Mouse (Mus musculus) liver, postnatal 0 days (tissue): Measurements from ENCODE around the gene Coq9. TPM values are rescaled to one million over a fixed set of nuclear protein-coding genes. Genes with fewer than 3 reads are reported as not detected.
"Not testable (repeated sequence)": the region's sequence is repeated elsewhere in the genome, so short reads cannot be mapped to it uniquely, and the experiment has no call there.

Experiments used
- ATAC-seq: fragments of 200-750 bp; cut with Nextera tagmentation; 2 replicates; pipeline ENCODE4 v1.8.0; 2017; ENCODE audit warnings: mild to moderate bottlenecking, moderate library complexity
- DNase-seq: peaks from one replicate; pipeline ENCODE4 v3.0.0-alpha.2; 2016
- H3K27ac ChIP-seq: fragments of 300-500 bp; sonication (generic); 2 replicates; pipeline ENCODE4 v1.5.1; 2014; ENCODE audit warnings: antibody characterized with exemption, moderate library complexity, mild to moderate bottlenecking, low read depth
- H3K27me3 ChIP-seq: fragments of 300-500 bp; sonication (generic); 2 replicates; pipeline ENCODE4 v1.6.1; 2014; ENCODE audit warnings: low read length, control low read depth, mixed read lengths; ENCODE audit not compliant: insufficient read depth
- H3K36me3 ChIP-seq: fragments of 300-500 bp; sonication (generic); replicated peaks from 2 replicates; pipeline ENCODE4 v1.6.1; 2014; ENCODE audit warnings: mild to moderate bottlenecking, control low read depth, low read length, moderate library complexity, mixed read lengths; ENCODE audit not compliant: insufficient read depth
- H3K4me1 ChIP-seq: fragments of 300-500 bp; sonication (generic); 2 replicates; pipeline ENCODE4 v1.6.1; 2014; ENCODE audit warnings: antibody characterized with exemption, mild to moderate bottlenecking, control low read depth; ENCODE audit not compliant: insufficient read depth
- H3K4me2 ChIP-seq: fragments of 300-500 bp; sonication (generic); 2 replicates; pipeline ENCODE4 v1.6.1; 2014; ENCODE audit warnings: low read depth, mild to moderate bottlenecking, low read length, moderate library complexity, mixed read lengths
- H3K4me3 ChIP-seq: fragments of 300-500 bp; sonication (generic); 2 replicates; pipeline ENCODE4 v1.5.1; 2014; ENCODE audit warnings: low read depth, low read length
- H3K9ac ChIP-seq: fragments of 300-500 bp; sonication (generic); replicated peaks from 2 replicates; pipeline ENCODE4 v1.6.1; 2014; ENCODE audit warnings: mild to moderate bottlenecking, moderate library complexity
- H3K9me3 ChIP-seq: fragments of 300-500 bp; sonication (generic); 2 replicates; pipeline ENCODE4 v1.6.1; 2016; ENCODE audit warnings: mild to moderate bottlenecking, control low read depth, low read length, mixed read lengths
- CTCF ChIP-seq: sonication (generic); IDR thresholded peaks from 2 replicates; pipeline ENCODE4 v1.5.1; 2016; ENCODE audit warnings: antibody characterized with exemption, low read depth
- EP300 ChIP-seq: IDR thresholded peaks from 2 replicates; pipeline ENCODE4 v1.6.1; 2016; ENCODE audit warnings: antibody characterized with exemption, low read depth, mild to moderate bottlenecking
- WGBS: fragments of 180-500 bp; shearing (Covaris S2); extraction: QIAGEN DNeasy Blood & Tissue Kit; methylation state at CpG from one replicate; pipeline ENCODE4 v1.1.7; 2014; ENCODE audit not compliant: insufficient replicate concordance; 5-methylcytosine and 5-hydroxymethylcytosine counted together
- polyA plus RNA-seq: library from polyadenylated mRNA; unstranded; fragments of >200 nt; fragmentation: Nextera tagmentation; extraction: Ambion mirVana; gene quantifications from 2 replicates; pipeline ENCODE4 v1.2.1, GENCODE M21; 2015

The Coq9 gene
- polyA plus RNA-seq, 1 experiment from 2014 or later, result 66.1 TPM

GRCm38 (mm10) chr8:94841183-94841582 is 3.1 kb downstream of the Coq9 start:
- Histone ChIP-seq H3K4me2 (no peak overlapping the region), H3K27ac (no peak overlapping the region), H3K36me3 (peaks cover 27% of the 10 kb centered on the region), H3K4me3 (no peak overlapping the region), H3K4me1 (peaks cover 10% of the 10 kb centered on the region), H3K27me3 (no peaks in the 10 kb centered on the region), H3K9ac (no peak overlapping the region), H3K9me3 (no peaks in the 10 kb centered on the region)
- DNase-seq (no peak), ATAC-seq (no peak)
- TF ChIP-seq CTCF (peak; percentile 31; the same call in 1 of the 2 replicates), EP300 (no peak)
- 46% methylated on average over 2 of the region's 2 CpGs for WGBS

GRCm38 (mm10) chr8:94850049-94850448 is 11.9 kb downstream of the Coq9 start:
- H3K4me2 ChIP-seq, result no peak overlapping the region
- no peaks in the 10 kb centered on the region for H3K9me3 ChIP-seq
- WGBS, result 92% methylated on average over 5 of the region's 5 CpGs

GRCm38 (mm10) chr8:94854761-94855160 is 16.6 kb downstream of the Coq9 start:
- H3K4me3 ChIP-seq, H3K9ac ChIP-seq, H3K27ac ChIP-seq, H3K4me1 ChIP-seq, ATAC-seq, H3K4me2 ChIP-seq, H3K9me3 ChIP-seq, H3K27me3 ChIP-seq, DNase-seq: not testable (repeated sequence)
- 88% methylated on average over 11 of the region's 11 CpGs for WGBS
- peaks cover 45% of the 10 kb centered on the region for H3K36me3 ChIP-seq

More at GRCm38 (mm10) chr8:94850049-94850448, 11.9 kb downstream of the Coq9 start:
- Histone ChIP-seq H3K4me3 (no peak overlapping the region), H3K9ac (no peak overlapping the region), H3K36me3 (peaks cover 75% of the 10 kb centered on the region), H3K27me3 (no peaks in the 10 kb centered on the region), H3K4me1 (no peaks in the 10 kb centered on the region), H3K27ac (no peak overlapping the region)
- DNase-seq (no peak), ATAC-seq (no peak)
- no peak for TF ChIP-seq CTCF
- no peak for TF ChIP-seq EP300

GRCm38 (mm10) chr8:94857011-94857345 is 18.9 kb downstream of the Coq9 start:
- H3K4me3 ChIP-seq, result peak overlapping the region; percentile 91
- H3K36me3 ChIP-seq, result peaks cover 45% of the 10 kb centered on the region
- H3K9me3 ChIP-seq, result no peaks in the 10 kb centered on the region
- H3K4me1 ChIP-seq, result no peaks in the 10 kb centered on the region; the same call in none of the 2 replicates
- DNase-seq, result no peak
- WGBS, result 31% methylated on average over 5 of the region's 5 CpGs
- H3K27me3 ChIP-seq, result no peaks in the 10 kb centered on the region
- no peak overlapping the region for H3K9ac ChIP-seq
- H3K27ac ChIP-seq, result no peak overlapping the region
- H3K4me2 ChIP-seq, result 0 out of 2 replicates have a peak overlapping the region, but pooled peaks have one; percentile 38
- TF ChIP-seq CTCF (no peak), EP300 (no peak)
- ATAC-seq, result peak; percentile 11

GRCm38 (mm10) chr8:94857346-94858173 is 19.4 kb downstream of the Coq9 start, which contains the start of gene Polr2c:
Gene Polr2c (plus strand): TSS chr8:94857450.
- no peaks in the 10 kb centered on the region; the same call in none of the 2 replicates for H3K4me1 ChIP-seq
- peak within 1 kb of the TSS; percentile 79 for H3K27ac ChIP-seq
- ATAC-seq, result peak; percentile 85
- TF ChIP-seq CTCF, result peak; percentile 96
- TF ChIP-seq EP300, result no peak
- no peaks in the 10 kb centered on the region for H3K9me3 ChIP-seq
- peaks cover 43% of the 10 kb centered on the region for H3K36me3 ChIP-seq
- peak within 1 kb of the TSS; percentile 94 for H3K9ac ChIP-seq
- peak within 1 kb of the TSS; percentile 91 for H3K4me3 ChIP-seq
- peak within 1 kb of the TSS; percentile 88 for H3K4me2 ChIP-seq
- under 1% methylated on average over 68 of the region's 68 CpGs for WGBS
- no peaks in the 10 kb centered on the region for H3K27me3 ChIP-seq
- peak; percentile 93 for DNase-seq

- H3K36me3 ChIP-seq, result peaks cover 55% of the 10 kb centered on the region
- 74% methylated on average over 8 of the region's 8 CpGs for WGBS
- no peak overlapping the region for H3K4me2 ChIP-seq
- DNase-seq (peak; percentile 79), ATAC-seq (peak; percentile 39; the same call in 1 of the 2 replicates)
- H3K9me3 ChIP-seq, result no peaks in the 10 kb centered on the region
- H3K9ac ChIP-seq, result no peak overlapping the region
- H3K27me3 ChIP-seq, result no peaks in the 10 kb centered on the region
- TF ChIP-seq CTCF, result peak; percentile 95
- TF ChIP-seq EP300, result no peak
- no peak overlapping the region for H3K4me3 ChIP-seq
- H3K4me1 ChIP-seq, result no peaks in the 10 kb centered on the region; the same call in none of the 2 replicates
- H3K27ac ChIP-seq, result no peak overlapping the region
Observed at GRCm38 (mm10) chr8:94861352-94861910, 23.3 kb downstream of the Coq9 start.
